Mouse (Mus musculus) gastrocnemius, postnatal 10 days (tissue): ENCODE results near the gene Etfdh. TPM values are rescaled to one million over a fixed set of nuclear protein-coding genes. Genes with fewer than 3 reads are reported as not detected.
A peak's percentile ranks its signal among the peaks of the same experiment; 100 is the strongest.

Experiments
- DNase-seq: peaks from one replicate; pipeline ENCODE4 v3.0.0; 2021; ENCODE audit warnings: mixed read lengths
- long read RNA-seq, 2 experiments: library from polyadenylated mRNA; stranded (forward); transcript quantifications; one replicate each; pipeline ENCODE4 v2.0.0; 2021
- total RNA-seq, 2 experiments: library from RNA; stranded (reverse); gene quantifications; 2 replicates each; pipeline ENCODE4 v1.2.3; 2021

Gene Etfdh
- total RNA-seq: 10 to 100 TPM; 93.0 to 99.1 TPM
- long read RNA-seq, experiment 1, transcript Etfdh-201 (13 exons, 2,377 nt): major isoform, 99 of 113 reads
- long read RNA-seq, experiment 1, partial matches to known transcripts: 7 of 113 reads
- long read RNA-seq, experiment 1, other reads (novel, unspliced or antisense): 5 of 113 reads
- long read RNA-seq, experiment 2, transcript Etfdh-201 (13 exons, 2,377 nt): major isoform, 133 of 150 reads
- long read RNA-seq, experiment 2, partial matches to known transcripts: 9 of 150 reads
- long read RNA-seq, experiment 2, other reads (novel, unspliced or antisense): 7 of 150 reads

DNA sequence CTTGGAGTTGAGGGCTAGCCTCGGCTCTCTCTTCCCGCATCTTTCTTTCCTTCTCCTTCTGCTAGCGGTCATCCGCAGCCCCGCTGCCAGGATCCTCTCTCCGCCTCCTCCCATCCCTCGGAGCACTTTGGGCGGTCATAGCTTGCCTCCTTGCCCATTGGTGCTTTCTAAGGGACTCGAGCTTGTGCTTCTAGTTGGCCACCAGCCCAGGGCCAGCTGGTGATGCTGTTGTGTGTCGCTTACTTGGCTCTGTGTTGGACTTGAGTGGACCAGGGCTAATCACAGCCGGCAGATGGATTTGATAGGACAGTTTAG is at the start of gene Etfdh:
Gene Etfdh (minus strand): TSS at position 85 of the 315 bp plus-strand sequence.
- DNase-seq: peak; percentile 79

DNA sequence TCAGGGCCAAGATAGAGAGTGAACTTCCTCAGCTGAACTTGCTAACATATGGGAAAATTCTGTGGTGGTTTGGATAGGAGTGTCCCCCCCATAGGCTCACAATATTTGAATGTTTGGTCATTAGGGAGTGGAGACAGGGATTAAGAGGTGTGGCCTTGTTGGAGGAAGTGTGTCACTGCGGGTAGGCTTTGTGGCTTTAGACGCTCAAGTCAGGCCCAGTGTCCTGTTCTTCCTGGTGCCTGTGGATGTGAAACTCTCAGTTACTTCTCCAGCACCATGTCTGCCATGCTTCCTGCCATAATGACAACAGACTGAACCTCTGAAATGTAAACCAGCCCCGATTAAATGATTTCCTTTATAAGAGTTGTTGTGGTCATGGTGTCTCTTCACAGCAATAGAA is 47.1 kb upstream of the Etfdh start:
- DNase-seq: no peak

DNA sequence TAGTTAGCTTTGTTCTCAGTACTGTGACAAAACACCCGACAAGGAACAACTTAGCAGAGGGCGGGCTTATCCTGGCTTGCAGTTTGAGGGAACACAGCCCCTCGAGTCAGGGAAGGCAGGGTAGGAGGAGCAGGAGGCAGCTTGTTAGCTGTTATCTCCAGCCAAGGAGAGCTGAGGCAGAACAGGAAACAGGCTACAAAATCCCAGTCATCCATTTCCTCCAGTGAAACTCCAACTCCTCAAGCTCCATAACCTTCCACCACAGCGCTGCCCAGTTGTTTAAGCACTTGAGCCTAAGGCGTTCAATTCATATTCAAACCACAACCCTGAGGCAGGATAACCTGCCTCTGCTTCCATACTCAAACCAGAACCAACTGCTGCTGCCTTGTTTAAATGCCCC is 45.3 kb upstream of the Etfdh start:
- no peak for DNase-seq

DNA sequence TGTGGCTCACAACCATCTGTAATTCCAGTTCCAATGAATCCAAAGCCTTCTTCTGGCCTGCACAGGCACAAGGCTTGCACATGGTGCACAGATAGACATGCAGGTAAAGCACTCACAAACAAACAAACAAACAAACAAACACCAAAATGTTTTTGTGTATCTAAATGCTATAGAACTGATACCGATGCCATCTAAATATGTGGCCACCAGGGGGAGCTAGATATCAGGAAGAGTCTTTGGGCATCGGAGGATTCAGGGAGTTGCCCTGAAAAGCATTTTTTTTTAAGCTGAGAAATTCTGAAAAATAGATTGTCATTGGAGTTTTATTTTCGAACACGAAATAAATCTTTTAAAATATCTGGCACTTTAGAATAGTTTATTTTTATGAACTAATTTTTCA is 43.8 kb upstream of the Etfdh start:
- peak; percentile 66 for DNase-seq

DNA sequence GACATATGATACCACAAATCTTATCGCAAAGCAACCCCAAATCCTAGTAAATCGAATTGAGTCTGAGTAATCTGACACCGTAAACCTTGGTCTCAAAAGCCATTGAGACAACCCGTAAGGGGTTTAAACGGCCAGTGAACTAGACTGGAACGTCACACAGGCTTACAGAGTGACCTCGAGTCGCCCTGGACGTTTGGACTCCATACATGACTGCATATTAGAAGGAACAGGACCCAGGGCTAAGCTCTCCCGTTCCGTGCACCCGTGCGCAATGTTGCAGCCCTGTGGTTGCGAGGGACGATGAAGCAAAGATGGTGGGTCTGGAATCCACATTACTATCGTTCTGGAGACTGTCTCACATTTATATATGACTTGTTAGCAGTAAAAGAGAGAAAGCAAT is 42.9 kb upstream of the Etfdh start:
- DNase-seq: no peak

DNA sequence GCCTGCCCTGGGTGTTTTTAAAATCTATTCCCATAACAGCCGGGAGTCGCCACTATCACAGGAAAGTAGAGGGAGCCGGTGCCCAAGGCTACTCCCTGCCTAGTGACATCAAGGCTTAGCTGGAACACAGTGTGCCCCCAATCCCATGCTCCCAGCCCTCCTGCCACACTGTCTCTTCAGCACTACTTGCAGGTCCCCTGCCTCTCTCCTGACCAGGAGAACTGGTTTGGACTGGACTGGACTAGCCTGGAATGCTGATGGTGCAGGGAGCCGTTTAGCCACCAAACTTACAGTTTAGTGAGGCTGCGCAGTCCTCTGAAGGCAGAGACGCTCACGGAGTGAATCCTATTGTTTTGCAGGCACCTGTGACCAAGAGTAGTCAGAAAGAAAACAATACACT is 41.3 kb upstream of the Etfdh start:
- no peak for DNase-seq

DNA sequence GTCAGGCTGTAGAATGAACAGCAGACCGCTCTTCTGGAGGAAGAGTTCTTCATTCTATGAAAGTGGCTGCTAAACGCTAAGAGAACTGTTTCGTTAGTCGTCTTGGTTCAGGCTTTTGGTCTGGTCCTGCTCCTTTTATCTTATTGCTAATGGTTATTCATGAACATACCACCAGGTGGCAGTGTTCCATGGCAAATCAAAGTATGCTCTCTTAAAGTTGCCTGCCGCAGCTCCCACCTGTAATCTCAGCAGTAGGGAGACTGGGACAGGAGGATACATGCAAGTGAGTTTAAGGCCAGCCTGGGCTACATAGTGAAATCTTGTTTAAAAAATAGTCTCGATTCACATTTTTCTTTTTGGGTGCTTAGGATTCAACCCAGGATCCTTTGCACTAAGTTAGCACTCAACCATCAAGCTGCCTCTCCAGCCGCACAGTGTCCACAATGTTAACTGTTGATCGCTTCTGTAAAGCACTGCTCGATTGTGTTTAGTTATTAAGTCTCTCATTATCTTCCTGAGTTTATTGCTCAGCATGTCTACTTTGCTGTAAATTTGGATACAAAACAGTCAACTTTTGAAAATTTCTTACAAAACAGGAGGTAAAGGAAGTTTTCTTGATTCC is 35.6 kb upstream of the Etfdh start:
- peak; percentile 31 for DNase-seq

DNA sequence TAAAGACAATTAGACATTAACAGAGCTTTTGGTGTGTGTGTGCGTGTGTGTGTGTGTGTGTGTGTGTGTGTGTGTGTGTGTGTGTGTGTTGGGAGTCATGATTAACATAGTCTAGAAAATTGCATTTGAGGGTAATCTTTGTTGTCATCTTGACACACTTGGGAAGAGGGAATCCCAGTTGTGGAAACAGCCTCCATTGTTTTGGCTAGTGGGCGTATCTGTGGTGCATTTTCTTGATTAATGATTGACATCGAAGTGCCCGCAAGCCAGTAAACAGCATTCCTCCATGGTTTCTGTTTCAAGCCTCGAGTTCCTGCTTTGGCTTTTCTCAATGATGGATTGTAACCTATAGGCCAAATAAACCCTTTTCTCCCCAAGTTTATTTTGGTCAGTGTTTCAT is 27.4 kb upstream of the Etfdh start:
- no peak for DNase-seq

DNA sequence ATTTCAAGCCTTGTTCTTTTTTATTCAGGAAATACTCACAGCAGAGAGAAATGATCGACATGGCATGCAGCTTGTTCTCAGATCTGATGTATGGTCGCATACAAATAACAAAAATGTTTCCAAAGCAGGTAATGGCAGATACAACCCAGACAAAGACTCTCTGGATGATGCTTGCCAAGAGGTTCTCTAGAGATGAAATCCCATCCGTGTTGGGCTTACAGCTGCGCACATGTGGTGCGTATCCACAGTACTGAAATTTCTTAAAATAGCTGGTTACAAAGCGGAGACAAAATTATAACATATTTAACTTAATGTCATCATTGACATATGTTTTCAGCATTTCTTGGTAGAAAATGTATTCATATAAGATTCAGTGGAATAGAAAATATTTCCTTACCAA is 22.8 kb upstream of the Etfdh start:
- DNase-seq: no peak

DNA sequence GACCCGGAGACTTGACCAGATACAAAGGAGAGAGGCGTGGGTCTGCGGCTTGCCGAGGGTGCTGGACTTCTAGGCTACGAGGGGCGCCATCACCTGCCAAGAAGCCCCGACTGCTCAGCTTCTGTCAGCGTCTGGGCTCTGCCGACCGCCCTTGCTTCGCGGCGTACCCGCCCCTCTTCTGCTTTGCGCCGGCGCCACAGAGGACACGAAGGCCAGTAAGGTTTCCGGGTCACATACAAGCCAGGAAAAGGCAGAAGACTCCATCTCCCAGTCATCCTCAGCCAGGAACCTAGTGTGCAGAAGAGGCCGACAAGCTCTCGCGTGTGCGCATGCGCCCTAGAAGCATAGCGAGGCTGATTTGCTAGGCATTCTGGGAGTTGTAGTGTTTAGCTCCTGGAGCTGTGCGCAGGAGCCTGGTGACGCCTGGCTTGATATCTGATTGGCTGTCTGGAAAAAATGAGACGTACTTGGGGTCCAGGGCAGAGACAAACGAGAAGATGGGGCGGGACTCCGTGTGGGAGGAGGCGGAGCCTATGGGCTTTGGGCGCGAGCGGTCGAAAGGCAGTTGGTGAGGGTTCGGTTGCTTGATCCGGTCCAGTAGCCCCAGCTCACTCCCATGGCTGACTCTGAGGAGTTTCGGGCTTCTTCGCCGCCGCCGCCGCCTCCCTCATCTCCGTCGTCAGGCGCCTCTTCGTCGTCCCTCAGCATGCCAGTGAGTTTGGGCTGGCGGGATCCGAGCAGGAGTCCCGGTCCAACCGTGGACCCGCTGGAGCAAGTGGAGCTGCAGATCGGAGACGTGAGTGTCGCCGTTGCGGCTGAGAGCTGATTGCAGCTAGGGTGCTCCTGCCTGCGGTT is 512 bp downstream of the Etfdh start, which contains the start of gene 4930579G24Rik:
Gene 4930579G24Rik (plus strand): TSS at position 519 of the 855 bp plus-strand sequence.
- DNase-seq: peak; percentile 87

DNA sequence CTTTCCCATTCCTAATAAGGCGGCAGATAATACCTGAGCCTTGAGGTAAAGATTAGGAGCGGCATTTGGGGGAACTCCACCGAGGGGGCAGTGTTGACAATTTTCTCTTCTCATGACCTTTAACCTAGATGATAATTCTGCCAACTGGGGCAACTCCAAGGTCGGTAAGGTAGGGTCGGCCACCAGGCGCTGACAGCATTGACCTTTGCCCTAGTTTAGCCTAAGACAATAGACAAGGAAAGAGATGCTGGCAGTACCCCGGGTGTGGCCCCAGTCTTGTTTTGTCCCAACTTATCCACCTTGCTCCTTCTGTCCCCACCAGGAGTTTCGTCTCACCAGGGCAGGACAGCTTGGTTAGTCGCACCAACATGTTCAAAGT is 1.1 kb downstream of the Etfdh start:
- DNase-seq: no peak

DNA sequence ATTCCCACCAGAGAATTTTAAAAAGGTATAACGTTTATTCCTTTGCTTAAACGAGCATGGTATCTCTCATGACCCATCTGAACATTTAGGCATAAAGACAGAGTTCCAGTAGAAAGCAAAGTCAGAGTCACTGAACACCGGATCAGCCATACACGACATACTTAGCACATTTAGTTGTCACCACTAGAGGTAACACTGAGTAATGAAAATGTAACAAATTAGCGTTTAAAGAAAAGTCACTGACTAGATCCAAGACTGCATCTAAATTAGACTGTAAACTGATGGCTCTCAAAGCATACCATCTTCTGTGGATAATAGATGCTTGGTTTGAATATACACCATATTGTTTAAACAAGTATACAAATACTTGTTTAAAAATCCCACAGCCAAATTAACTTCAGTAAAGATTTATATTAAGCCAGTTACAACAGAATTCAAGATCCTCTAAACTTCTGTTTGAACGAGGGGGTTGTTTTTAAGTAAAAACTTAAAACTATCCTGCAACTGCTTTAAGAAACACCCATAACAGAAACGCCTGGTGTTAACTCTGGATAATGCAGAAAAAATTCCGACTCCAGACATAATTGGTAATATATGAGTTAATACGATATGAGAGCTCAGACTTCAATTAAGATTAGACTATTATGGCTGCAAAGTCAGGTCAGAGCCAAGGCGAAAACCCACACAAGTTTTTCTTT is 1.7 kb downstream of the Etfdh start:
- no peak for DNase-seq

DNA sequence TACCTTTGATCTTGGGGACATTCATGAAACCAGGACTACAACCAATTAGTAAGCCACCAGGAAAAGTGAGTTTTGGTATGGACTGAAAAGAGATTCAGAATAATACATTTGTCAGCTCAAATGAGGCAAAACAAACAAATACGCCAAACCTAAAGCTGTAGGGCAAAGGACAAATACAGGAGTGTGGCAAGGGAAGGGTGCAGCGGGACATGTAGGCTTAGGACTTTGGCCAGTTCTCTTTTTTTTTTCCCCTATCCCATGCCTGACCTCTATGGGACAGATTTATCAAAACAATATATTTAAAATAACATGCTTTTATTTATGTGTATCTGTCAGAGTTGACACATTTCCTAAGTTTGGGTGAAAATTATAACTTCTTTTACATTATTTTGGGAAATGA is 19.4 kb downstream of the Etfdh start:
- DNase-seq: no peak

DNA sequence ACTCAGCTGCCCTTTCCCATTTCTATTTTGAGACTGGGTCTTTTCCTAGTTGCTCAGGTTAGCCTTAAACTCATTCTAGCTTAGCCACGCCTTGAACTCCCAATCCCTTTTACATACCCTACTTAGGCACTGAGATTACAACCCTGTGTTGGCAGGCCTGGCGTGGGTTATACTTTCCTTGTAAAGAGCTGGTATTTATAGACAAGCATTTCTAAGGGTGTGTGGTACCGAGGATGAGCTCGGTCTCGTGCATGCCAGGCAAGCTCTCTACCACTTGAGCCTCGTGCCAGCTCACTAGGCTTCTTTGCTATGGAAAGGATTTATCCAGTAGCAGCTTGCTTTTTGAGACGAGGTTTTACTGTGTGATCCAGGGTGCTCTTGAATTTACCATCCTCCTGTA is 33.8 kb downstream of the Etfdh start:
- no peak for DNase-seq

DNA sequence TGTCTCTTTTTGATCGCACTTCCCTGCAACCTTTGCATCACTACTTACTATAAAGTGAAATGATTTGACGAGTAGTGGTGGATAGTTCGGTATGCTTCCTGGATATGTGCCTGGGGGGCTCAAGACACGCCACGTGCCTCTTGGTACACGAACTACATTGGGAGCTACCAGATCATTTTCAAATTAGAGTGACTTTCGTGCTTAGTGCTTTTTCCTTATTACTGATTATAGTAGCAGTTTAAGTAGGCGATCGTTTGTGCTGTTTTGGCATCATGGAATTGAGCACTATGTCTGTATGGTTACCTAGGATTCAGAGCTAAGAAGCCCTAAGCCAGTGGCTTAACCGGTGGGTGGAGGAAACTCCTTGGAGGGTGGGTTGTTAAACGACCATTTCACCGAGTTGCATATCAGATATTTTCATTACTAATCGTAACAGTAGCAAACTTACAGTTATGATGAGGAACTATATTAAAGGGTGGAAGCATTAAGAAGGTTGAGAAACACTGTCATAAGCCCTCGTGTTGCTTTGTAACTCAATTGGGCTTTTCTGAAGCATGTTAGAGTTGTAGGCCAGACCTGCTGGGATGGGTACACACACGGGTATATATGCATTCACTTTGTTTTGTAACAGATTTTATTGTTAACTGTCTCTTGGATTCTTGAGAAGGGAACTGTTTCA is 37.4 kb downstream of the Etfdh start:
- DNase-seq: no peak

DNA sequence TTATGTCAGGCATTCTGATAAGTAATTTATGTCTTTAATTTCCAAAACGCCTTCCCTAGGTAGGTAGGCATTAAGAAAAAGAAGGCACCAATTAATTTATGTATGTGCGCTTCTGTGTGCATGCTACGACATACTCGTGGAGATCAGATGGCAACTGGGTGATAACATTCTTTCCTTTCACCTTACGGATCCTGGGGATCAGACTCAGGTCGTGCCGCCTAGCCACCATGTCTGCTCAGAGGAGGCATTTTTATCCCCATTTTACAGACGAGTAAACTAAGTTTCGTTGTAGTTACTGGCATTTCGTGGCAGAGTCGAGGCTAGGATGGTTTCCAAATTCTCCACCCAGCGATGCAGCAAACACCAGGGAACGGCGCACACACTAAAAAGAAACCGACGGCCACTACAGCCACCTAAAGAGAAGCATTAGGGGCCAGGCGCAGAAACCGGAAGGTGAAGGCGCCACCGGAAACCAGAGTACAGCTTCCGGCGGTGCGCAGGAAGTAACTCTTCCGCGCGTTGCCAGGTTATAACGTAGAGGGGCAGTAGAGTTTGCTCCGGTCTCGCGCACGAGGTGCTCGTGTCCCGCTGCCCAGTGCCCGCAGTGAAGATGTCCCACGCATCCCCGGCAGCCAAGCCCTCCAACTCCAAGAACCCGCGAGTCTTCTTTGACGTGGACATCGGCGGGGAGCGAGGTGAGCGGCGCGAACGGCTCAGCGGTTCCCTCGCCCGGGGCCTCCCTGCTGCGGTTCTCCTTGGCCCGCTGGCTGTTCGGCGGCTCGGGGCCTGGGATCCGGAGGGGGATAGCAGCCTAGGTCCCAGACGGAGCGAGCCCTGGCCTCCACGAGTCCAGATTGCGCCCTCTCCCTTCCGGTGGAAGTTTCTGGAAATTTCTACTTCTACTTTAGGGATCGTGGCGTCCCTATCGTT is 38.2 kb downstream of the Etfdh start, which contains the start of gene Ppid:
Gene Ppid (plus strand): TSS at position 480 of the 930 bp plus-strand sequence.
- DNase-seq: peak; percentile 75

DNA sequence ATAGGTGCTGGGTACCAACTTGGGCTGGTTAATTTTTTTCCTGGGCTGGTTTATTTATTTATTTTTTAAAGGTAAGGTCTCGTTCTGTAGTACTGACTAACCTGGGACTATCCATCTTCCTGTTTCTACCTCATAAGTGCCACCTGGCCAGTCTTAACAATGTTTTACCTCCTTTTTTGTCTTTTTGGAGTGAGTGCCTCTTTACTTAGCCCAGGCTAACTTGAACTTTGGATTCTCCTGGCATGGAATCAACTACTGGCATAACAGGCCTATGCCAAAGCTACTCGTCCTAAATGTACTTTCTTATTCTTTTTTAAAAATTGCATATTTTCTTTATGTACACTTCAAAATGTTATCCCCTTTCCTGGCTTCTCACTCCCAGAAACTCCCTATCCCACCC is 39.6 kb downstream of the Etfdh start:
- DNase-seq: no peak

DNA sequence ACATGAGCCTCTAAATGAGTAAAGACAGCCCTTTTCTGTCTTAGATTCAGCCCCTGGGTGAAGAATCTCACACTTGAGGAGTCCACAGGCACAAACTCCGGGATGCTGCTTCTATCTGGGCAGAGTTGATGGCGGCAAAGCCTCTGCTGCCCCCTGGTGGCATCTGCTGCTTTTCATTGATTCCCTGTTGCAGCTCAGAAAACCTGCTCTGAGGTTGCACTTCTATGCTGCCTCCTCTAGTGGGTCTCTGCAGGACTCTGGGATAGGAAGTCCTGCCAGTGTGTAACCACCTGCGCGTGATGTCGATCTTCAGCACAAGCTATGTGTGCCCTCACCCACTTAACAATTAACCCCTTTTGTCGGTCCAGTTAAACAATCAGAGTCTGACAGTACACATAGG is 42.5 kb downstream of the Etfdh start:
- DNase-seq: peak; percentile 90

DNA sequence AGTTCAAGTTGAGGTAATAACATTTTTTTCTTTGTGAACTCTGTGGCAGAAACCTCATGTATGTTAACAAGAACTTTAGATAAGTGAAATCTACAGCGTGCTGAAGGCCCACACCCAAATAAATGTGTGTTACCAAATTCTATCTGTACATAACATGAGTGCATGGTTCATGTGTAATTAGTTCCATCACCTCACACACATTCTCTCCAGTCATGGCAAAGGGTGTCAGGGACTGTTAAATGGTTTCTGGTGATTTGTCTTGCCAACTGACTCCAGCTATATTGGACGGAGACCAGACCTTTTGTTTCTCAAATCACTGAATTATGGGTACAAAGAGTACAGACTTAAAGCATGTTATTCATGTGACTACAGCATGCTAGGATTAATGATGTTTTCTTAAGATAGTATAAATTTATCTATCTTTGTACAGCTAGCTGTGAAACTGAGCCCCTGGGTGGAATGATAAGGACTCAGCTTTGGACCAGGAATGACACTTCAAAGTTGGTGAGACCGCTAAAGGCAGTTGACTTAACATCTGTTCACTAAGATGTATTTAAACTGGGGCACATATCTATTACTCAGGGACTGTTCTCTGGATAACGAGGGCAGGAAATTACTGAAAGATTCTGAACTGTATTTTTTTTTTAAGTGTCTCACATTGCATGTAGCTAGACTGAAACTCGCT is 49.3 kb downstream of the Etfdh start:
- no peak for DNase-seq

DNA sequence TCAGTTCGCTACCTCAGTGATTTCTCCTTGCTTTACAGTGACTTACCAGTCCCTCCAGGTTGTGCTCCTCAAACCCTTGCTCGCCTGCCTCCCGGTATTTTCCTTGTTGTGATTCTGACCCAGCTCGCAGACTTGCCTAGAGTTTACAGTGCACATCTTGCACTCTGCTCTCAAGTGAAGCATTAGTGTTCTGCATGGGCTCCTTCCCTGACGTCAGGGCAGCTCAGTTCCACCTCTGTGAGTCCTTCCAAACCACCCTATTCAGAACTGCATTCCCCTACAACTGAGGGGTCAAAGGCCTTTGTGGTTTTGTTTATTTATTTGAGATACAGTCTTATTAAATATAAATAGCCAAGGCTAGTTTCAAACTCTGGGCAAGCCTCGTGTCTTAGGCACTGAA is 51.1 kb downstream of the Etfdh start:
- DNase-seq: no peak
